Mouse (Mus musculus) cerebellum, adult 2 months (tissue): ENCODE measurements around the gene Mymx.

ENCODE experiments used
- CTCF ChIP-seq: fragments of 200-500 bp; IDR thresholded peaks from 2 replicates; pipeline ENCODE4 v1.5.1; 2011; ENCODE audit warnings: low read depth, mild to moderate bottlenecking, control low read depth, low read length, moderate library complexity, borderline replicate concordance; ENCODE audit not compliant: insufficient read depth
- POLR2A ChIP-seq: fragments of 200-500 bp; IDR thresholded peaks from 2 replicates; pipeline ENCODE4 v1.6.1; 2011; ENCODE audit warnings: low read length, control low read depth, borderline replicate concordance; ENCODE audit not compliant: insufficient read depth

DNA sequence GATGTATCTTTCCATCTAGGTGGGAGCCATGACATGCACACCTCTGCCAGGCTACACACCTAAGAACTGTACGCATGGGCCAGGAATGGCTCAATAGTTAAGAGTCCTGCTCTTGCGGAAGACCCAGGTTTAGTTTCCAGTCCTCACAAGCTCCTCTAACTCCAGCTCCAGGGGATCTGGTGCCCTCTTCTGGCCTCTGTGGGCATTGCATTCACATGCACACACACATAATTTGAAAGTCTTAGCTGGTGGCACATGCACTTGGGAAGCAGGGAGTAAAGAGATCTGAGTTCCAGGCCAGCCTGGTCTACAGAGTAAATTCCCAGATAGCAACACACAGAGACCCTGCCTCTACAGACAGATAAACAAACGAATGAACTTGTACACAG is 15.5 kb downstream of the Mymx start:
- TF ChIP-seq CTCF: peak; percentile 40; the same call in 1 of the 2 replicates
- no peak for TF ChIP-seq POLR2A
